Mouse (Mus musculus) mature B cell (primary cell): ENCODE results near the gene Wdr76.
"Not testable (repeated sequence)": the region's sequence is repeated elsewhere in the genome, so short reads cannot be mapped to it uniquely, and the experiment has no call there.

ENCODE experiments used
- in situ Hi-C: fragments of 300-500 bp; cut with MboI; formaldehyde crosslinking; loops from 2 replicates; pipeline ENCODE4 v1.14.3; 2019

Wdr76 gene

GRCm38 (mm10) chr2:121518711-121519110 lies 12.2 kb downstream of the Wdr76 start:
- in situ Hi-C loops: not testable (repeated sequence)

DNA sequence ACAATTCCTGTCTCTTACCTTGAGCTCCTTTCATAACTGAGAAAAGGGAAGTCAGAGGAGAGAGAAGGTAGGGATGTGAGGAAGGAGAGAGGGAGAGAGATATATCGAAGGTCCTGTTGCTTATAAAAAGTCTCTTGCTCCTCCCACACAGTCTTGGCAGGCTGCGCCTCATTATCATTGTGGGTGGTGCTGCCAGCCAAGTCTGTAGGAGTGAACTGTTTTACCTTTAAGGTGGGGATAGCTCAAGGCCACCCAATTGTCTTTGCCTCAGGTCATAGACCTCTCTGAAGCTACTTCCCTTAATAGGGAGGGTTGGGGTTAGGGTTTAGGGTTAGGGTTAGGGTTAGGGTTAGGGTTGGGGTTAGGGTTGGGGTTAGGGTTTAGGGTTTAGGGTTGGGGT lies 15.5 kb downstream of the Wdr76 start:
- in situ Hi-C loops: no loop called here

DNA sequence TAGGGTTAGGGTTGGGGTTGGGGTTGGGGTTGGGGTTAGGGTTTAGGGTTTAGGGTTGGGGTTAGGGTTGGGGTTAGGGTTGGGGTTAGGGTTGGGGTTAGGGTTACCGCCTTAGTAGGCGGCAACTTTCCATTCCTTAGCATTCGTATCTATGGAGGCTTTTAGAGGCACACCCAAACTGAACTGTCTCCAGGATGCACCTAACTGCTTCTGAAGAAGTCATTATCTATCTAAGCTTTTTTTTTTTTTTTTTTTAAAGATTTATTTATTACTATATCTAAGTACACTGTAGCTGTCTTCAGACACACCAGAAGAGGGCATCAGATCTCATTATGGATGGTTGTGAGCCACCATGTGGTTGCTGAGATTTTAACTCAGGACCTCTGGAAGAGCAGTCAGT lies 16.3 kb downstream of the Wdr76 start:
- in situ Hi-C loops: not testable (repeated sequence)

GRCm38 (mm10) chr2:121525056-121525455 lies 18.5 kb downstream of the Wdr76 start:
- in situ Hi-C loops: no loop called here

- in situ Hi-C loops: no loop called here
Observed at GRCm38 (mm10) chr2:121544829-121545228, 38.3 kb downstream of the Wdr76 start.

GRCm38 (mm10) chr2:121549630-121550029 lies 43.1 kb downstream of the Wdr76 start:
- in situ Hi-C loops: no loop called here

- in situ Hi-C loops: no loop called here
Observed at GRCm38 (mm10) chr2:121551271-121551670, 44.7 kb downstream of the Wdr76 start.

DNA sequence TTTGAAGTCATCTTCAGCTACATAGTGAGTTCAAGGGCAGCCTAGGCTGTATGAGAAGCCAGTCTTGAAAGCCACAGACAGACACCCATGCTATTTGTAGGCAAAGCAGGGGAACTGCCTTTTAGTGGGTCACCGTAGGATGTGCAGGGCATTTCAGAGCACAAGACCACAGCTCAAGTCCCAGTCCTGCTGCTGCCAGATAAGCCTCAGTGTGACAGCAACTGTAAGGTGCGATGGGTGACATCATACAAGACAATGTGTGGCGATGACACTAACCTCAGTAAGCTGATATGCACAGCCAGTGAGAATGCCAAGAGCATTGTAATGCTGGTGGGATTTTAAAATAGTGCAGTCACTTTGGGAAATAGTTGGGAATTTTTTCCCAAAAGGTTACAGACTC lies 56.6 kb downstream of the Wdr76 start:
- in situ Hi-C loops: no loop called here

DNA sequence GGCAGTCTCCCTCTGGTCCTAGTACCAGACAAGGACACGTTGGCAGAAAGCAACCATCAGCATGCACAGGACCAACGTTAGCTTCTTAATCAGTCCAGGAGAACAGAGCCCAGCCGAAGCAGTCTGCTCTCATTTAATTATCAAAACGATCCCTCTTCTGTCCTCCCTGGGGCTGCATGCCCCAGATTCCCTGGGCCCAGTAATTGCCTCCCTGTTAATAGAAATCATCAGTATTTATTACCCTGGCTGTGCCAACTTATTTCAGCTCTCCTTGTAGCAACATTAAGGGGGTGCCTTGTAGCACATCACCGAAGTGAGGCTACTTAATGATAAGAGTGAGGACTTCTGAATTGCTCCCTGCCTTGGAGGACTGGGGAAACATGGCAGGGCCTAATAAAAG lies 59.4 kb downstream of the Wdr76 start:
- in situ Hi-C loops: no loop called here

DNA sequence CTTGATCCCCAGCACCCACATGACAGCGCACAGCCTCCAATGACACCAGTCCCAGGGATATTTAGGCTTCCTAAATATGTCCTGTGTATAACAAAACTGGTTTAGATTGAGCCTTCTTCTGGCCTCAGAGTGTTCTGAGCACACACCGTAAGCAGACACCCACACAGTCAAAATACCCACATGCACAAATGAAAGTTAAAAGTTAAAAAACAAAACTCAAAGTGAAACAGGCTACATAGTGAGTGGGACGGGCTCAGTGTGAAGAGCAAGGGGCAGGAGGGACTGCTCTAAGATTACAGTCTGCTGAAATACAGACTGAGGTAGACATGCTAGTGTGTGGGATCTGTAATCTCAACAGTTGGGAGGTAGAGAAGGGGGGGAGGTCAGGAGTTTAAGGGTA lies 63.5 kb downstream of the Wdr76 start:
- in situ Hi-C loops: no loop called here

GRCm38 (mm10) chr2:121570999-121571655 lies 64.6 kb downstream of the Wdr76 start:
- in situ Hi-C loops: no loop called here

DNA sequence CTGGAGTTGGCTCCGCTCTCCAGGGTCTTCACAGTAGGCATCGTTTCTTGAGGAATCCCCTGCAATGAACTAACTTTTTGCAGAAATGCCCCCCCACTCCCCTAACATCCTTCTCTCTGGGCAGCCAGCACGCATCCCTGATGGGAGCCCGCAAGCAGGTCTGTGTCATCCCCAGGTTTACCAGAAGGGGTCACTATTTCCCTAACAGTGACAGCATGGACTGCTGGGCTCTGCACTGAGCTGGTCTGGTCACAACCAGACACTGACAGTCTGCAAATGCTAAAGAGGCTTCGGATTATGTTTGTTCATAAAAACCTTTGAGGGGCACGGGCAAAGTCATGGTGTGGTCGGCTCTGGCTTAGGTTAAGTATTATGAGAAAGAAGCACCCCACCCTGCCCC lies 65.3 kb downstream of the Wdr76 start:
- in situ Hi-C loops: no loop called here

GRCm38 (mm10) chr2:121574066-121574630 lies 67.6 kb downstream of the Wdr76 start:
- in situ Hi-C loops: no loop called here

- in situ Hi-C loops: no loop called here
Observed at GRCm38 (mm10) chr2:121575741-121576201, 69.2 kb downstream of the Wdr76 start.

DNA sequence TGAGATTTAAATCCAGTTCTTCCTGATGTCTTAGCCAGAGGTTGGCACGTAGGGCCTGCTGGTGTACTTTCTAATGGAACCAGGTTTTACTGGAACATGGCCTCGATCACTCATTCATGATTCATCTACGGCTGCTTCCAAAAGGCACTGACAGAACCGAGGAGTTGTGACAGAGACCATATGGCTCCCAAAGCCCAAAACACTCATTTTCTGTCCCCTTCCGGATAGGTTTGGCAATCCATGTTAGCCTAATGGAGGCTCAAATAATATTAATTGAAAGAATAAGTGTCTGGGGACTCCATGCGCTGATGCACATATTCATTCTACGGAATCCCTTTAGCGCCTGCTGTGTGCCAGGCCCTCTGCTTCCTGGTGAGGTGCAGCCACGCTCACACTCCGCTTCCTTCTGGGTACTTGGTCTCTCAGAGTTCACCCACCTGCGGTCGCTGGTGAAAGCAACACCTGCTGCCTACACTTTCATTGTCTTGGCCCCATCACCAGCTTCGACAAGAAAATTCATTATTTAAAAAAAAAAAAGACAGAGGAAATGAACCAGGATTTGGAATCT lies 76.4 kb downstream of the Wdr76 start:
- in situ Hi-C loops: no loop called here

DNA sequence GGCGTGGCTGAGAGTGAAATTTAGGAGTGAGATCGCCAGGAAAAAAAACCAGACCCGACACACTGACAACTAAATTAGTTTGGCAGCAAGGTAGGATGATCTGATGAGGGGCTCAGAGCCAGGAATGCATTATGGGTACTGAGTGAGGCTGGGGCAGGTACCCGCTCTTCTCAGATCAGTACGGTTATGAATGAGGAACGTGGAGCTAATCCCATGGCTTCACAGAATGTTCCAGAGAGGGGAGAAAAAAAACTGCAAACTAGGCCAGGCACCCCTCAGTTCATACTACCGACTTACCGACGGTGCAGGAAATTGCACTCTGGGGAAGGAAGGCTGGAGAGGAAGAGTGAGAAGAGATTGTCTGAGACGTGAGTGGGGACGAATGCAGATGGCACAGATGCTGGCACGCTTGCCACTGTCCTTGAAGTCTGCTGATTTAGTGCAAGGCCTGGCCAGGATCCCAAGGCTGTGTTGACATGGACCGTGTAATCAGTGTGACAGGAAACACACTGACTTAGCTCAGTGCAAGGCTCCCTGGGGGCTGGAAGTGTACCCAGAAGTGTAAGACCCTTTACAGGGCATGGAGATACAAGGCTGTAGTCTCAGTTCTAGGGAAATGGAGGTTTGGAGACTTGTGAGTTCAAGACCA lies 77.1 kb downstream of the Wdr76 start:
- in situ Hi-C loops: no loop called here

GRCm38 (mm10) chr2:121584705-121585104 lies 78.2 kb downstream of the Wdr76 start:
- in situ Hi-C loops: no loop called here

DNA sequence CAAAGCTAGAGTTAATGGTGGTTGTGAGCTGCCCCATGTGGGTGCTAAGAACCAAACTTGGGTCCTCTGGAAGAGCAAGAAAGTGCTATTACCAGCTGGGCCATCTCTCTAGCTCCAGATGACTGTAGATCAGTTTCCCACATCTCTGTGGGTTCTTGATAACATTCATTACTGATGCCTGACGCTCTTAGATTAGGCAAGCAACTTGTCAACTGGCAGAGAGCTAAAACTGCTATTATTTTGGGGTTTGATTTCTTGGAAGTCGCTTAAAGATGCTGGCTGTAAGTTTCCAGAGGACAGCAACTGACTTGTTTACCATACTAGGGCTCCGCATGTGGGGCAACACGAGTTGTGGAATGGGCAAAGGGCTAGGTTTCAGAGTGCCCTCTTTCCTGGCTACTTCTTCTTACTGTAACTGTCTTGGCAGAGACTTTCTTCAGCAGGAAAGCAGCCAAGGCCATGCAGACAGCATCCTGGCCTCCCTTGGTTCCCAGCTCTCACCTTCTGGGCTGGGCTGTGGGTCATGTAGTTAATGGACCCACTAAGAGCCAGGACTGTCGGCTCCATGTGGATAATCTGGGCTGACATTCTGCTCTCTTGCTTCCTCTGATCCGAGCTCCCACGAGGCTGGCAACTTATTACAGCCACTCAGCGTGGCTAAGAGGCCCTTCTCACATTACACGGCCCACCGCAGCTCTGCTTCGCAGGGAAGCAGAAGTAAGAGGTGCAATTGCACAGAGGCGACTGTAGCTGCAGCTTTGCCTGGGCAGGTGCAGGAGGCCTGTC lies 81.2 kb downstream of the Wdr76 start:
- in situ Hi-C loops: no loop called here

DNA sequence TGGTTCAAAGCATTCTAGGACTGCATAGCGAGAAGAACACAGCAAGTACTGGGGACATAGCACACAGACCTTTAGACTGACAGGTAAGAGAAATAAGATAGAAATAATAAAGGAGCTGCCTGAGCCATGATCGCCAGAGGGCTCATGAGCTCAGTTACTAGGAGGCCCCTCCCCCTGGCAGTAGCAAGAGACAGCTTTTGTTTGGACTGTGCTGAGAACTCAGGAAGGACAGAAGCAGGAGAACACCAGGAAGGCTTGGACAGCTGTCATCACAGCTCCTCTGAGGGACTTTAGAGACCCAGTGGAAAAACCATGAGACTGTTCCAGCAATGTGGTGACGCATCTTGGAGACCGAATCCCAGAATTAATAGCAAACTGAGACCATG lies 81.8 kb downstream of the Wdr76 start:
- in situ Hi-C loops: no loop called here

GRCm38 (mm10) chr2:121594131-121594530 lies 87.6 kb downstream of the Wdr76 start:
- in situ Hi-C loops: no loop called here
